Mouse (Mus musculus) liver, embryonic 14.5 days (tissue): Measurements from ENCODE around the gene Aqp9.

Experiments used
- CTCF ChIP-seq: IDR thresholded peaks from 2 replicates; pipeline ENCODE4 v1.5.1; 2016; ENCODE audit warnings: antibody characterized with exemption, low read depth, control low read depth
- EP300 ChIP-seq: IDR thresholded peaks from 2 replicates; pipeline ENCODE4 v1.6.1; 2016; ENCODE audit warnings: antibody characterized with exemption, low read depth

DNA sequence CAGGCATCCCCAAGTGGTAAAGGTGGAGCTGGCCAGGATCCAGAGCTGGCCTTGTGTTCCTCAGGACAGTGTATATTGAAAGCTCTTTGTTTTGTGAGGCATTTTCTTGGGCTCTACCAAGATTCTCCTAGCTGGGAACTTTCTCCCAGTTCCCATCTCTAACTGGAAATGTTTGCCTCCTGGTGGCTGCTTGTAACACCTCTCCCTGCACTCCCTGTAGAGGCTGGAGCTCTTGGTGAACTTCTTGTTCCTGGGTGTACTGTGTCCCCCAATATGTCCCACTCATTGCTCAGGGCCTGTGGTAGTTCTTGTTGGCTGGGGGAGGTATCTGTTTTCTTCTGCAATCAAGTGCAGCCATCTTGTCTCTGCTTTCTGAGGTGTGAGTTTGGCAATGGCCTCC lies 104.9 kb downstream of the Aqp9 start:
- no peak for TF ChIP-seq EP300
- TF ChIP-seq CTCF, result no peak
